Mouse (Mus musculus) cerebellum, adult 9-10 months (tissue): ENCODE measurements around the gene Cst7.
A peak's percentile ranks its signal among the peaks of the same experiment; 100 is the strongest.
"Not testable (repeated sequence)": the region's sequence is repeated elsewhere in the genome, so short reads cannot be mapped to it uniquely, and the experiment has no call there.

Experiments
- DNase-seq: peaks from one replicate; pipeline ENCODE4 v3.0.0; 2022

The Cst7 gene

GRCm38 (mm10) chr2:150569847-150570590 is at the start of gene Cst7:
Cst7 (plus strand) TSS chr2:150570415.
- DNase-seq: no peak

- no peak for DNase-seq
These were observed 44.5 kb upstream of the Cst7 start for GRCm38 (mm10) chr2:150525703-150526207.

- DNase-seq: not testable (repeated sequence)
These were observed 20.6 kb upstream of the Cst7 start for GRCm38 (mm10) chr2:150549576-150549975.

DNA sequence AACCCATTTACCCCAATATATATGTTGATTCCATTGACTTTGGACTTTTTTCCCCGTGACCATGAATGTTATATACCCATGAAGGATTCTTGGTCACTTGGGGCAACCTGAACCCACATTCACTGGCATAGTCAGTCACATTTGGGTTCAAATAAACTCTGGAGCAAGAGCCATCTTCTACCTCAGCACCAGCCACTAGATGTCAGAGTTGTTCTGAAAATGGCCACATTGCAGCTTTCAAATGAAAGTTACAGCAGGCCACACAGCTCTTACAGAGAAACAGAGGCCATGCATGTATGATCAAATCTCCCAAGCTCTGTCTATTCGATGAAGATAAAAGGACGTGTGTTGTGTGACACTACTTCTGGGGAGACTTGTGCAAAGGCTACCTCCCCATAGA is 11.6 kb upstream of the Cst7 start:
- DNase-seq: no peak

GRCm38 (mm10) chr2:150567051-150567450 is 3.2 kb upstream of the Cst7 start:
- DNase-seq: peak; percentile 47

DNA sequence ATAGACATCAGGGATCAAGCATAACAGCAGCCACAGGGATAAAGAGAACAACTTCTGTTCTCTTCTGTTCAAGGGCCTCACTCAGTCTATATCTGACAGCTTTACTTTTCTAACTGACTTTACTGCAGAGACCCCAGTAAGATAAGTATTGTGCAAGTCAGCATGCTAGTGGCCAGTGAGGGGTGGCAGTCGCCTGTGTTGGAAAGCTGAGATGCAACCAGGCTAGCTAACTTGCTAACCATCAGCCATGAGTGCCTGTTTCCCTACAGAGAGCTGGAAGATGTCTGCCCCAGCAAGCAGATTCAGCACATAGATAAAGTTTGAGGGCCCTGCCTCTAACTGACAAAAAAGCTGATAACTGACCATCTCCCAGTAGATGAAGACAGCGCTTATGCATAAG is 546 bp downstream of the Cst7 start:
- no peak for DNase-seq

GRCm38 (mm10) chr2:150572463-150572862 is 2.2 kb downstream of the Cst7 start:
- DNase-seq: no peak

GRCm38 (mm10) chr2:150576256-150576655 is 6.0 kb downstream of the Cst7 start:
- no peak for DNase-seq

DNA sequence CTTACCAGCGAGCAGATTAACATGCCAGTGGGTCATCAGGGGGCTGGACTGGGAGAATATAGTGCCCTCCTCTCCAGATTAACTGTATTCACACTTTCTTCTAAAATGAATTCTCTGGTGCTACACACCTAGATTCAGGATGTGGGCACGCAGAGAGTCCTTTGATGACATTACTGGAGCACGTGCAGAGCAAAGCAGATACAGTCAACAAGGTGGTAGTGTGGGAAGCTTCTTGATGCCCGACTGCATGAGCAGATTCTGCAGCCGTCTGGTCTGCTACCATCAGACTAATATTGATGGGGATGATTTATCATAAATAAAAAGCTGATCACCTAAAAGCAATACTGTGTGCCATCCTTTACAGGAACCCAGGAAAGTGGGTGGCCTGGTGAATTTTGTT is 8.4 kb downstream of the Cst7 start:
- no peak for DNase-seq

DNA sequence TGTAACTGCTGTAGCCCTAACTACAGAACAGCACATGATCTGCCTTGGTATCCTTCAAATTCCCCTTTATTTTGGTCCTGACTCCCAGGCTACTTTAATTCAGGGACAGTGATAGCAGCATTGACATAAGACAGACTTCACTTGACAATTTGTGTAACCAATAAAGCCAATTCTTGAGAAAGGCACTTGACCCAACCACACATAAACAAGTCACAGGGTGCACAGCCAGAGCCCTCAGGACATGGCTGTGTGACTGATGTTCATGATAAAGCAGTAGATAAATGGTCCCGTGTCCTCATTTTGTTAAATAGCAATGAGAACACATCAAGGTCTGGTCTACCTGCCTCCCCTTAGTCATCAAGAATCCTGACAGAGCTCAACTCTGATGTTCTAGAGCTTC is 9.4 kb downstream of the Cst7 start:
- DNase-seq: no peak

DNA sequence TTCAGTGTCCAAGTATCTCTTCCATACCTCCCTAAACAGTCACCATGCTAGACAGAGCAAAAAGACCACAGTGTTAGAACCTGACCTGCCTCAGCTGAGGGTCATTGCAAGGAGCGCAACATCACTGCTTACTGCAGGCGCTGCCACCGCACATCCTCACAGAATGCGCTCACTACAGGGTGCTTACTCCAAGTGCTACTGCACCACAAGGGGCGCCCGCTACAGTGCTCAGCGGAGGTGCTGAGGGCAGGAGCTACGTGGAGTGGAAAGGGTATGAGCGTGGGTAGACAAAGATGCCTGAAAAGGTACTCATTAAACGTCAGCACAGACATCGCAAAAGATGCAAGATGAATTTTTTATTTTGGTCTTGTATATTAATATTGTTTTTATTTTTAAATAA is 18.9 kb downstream of the Cst7 start:
- no peak for DNase-seq

DNA sequence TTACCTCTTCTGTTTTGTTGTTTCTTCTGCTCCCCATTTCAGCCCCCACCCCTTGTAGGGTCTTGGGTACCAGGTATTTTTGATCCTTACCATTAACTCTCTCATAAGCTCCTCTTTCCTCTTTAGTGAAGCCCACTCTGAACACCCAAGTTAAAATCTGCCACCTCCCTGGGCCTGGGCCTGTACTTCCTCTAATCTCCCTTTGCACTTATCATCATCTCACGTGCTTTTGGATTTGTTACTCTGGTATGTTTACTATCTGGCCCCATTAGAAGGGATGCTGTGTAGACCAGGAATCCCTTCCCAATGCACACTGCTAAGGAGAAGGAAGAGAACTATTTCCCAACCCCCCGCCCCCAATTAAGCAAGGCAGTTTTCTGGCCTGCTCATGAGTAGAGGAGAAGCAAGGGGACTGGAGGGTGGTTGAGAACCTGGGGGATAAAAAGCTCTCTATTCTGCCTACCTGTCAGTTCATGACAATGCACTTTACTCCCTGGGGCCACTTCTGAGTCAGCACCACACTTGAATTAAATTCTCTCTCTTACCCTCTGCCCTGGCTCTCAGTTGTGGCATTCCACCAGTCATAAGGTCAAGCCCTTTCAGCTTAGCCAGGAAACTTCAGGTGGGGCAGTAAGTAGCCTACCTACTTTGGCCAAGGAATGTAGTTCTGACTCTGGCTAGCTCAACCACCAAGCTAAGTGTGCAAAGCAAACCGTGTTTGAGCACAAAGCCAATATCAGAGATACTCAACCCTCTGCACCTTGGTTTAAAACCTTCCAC is 25.4 kb downstream of the Cst7 start:
- no peak for DNase-seq

GRCm38 (mm10) chr2:150600263-150600662 is 30.0 kb downstream of the Cst7 start:
- no peak for DNase-seq

- DNase-seq: peak; percentile 17
These were observed 32.0 kb downstream of the Cst7 start for GRCm38 (mm10) chr2:150602166-150602565.

- no peak for DNase-seq
These were observed 34.6 kb downstream of the Cst7 start for GRCm38 (mm10) chr2:150604802-150605201.

DNA sequence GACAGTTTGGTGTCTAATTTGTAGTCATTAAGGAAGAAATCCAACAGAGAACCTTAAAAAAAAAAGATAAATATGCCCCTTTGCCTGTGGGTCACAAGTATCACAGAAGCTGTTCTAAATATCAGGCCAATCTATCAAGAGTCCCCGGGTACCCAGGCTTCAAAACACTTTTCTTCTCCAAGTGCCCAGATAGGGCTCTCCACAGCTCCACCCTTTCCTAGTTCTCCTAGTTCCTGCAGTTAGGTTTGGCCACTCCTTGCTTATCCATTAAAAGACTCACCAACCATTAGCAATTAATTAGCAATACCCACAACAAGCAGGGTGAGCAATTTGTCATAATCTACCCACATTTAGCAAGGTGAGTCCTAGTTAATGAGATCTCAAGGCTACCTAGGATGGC is 36.9 kb downstream of the Cst7 start:
- peak; percentile 5 for DNase-seq

DNA sequence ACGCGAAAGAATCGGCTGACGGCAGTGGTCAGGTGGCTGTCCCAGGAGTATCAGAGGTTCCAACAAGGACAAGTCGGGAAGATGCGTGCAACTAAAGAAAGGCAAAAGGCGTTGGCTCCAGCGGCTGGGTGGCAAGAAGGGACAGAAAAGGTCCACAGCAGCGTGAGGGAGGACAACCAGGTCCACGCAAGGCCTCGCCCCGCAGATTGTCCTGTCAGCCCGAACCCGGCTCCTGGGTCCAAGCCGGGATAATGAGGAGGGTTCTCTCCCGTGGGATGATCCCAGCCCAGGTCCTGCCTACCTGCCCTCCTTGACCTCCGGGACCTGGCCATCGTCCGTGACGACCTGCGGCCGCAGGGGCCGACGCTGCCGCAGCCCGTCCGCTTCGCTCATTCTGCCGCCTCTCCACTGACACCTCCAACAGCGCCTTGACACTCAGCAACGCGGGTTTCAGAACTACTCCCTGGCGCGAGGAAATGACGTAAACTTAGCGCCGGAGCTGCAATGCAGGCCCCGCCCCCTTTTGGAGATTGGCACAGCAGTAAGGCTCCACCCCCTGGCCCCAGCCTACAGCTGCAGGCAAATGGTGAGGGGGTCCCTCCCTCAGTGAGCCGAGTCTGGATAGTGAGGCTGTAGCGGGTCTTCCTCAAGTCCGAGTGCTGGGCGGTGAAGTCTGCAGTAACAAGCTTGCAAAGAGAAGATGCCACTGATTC is 38.0 kb downstream of the Cst7 start, which contains the start of gene Apmap:
TSS of gene Apmap (minus strand) at position 481 of the 713 bp plus-strand sequence.
- peak; percentile 96 for DNase-seq

GRCm38 (mm10) chr2:150608872-150609560 is 38.8 kb downstream of the Cst7 start:
- peak; percentile 86 for DNase-seq

DNA sequence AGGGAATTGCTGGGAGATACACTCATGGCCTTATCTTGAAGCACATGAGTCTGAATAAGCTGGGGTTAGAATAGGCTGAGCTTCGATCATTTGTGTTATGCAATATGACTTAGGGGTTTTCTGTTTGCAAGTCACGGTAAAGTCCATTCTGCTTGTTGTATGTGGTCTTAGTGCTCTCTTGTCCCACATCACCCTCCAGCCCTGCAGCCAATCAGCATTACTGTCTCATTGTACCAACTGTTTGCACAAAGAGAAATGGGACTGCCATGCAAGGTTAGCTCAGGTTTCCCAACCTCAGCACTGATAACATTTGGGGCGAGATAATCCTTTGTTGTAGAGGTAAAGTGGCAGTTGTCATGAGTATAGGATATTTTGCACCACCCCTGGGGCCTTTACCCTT is 39.9 kb downstream of the Cst7 start:
- DNase-seq: peak; percentile 5

- DNase-seq: no peak
These were observed 51.5 kb downstream of the Cst7 start for GRCm38 (mm10) chr2:150621698-150622097.

- DNase-seq: no peak
These were observed 53.7 kb downstream of the Cst7 start for GRCm38 (mm10) chr2:150623957-150624356.

DNA sequence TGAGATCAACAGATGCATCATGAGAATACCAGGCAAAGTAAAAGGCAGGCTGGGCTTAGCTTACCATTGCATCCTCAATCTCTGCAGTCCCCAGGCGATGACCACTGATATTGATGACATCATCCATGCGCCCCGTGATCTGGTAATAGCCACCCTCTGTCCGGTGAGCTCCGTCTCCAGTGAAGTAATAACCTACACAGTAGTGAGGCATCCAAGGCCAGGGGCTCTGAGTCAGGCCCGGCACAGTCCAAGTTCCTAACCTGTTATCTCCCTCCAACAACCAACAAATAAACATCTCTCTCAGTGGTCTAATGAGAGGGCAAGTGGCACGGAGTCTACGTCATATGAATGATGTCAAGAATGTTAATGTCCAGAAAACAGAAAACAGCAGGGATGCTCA is 54.7 kb downstream of the Cst7 start:
- DNase-seq: no peak

GRCm38 (mm10) chr2:150627140-150627539 is 56.9 kb downstream of the Cst7 start:
- DNase-seq: no peak
